Mouse (Mus musculus) liver, adult 2 months (tissue): ENCODE measurements at regions not wholly inside any gene's neighbourhood (a gene's known extent, or its start where the extent isn't known, plus 50 kb on each side); places are given as distances from the start of the nearest gene placed in this dataset.

ENCODE experiments used
- DNase-seq: peaks from one replicate; pipeline ENCODE4 v3.0.0-alpha.2; 2011; ENCODE audit warnings: low read depth, low spot score; ENCODE audit errors: extremely low read depth
- H3K27ac ChIP-seq: fragments of 200-500 bp; replicated peaks from 2 replicates; pipeline ENCODE4 v1.5.1; 2012; ENCODE audit warnings: low read depth, mild to moderate bottlenecking, control low read depth, inconsistent platforms, low read length; ENCODE audit not compliant: insufficient read depth
- H3K27me3 ChIP-seq: fragments of 200-500 bp; 2 replicates; pipeline ENCODE4 v1.6.1; 2012; ENCODE audit warnings: mild to moderate bottlenecking, moderate library complexity, low read length, inconsistent platforms; ENCODE audit not compliant: control insufficient read depth, insufficient read depth
- H3K36me3 ChIP-seq: fragments of 200-500 bp; 2 replicates; pipeline ENCODE4 v1.6.1; 2012; ENCODE audit warnings: low read length, inconsistent platforms; ENCODE audit not compliant: control insufficient read depth, insufficient read depth
- H3K4me1 ChIP-seq: fragments of 200-500 bp; 2 replicates; pipeline ENCODE4 v1.6.1; 2011; ENCODE audit warnings: low read length; ENCODE audit not compliant: control insufficient read depth, insufficient read depth
- H3K4me3 ChIP-seq: fragments of 200-500 bp; 2 replicates; pipeline ENCODE4 v1.5.1; 2011; ENCODE audit warnings: low read depth, mild to moderate bottlenecking, control low read depth, low read length, moderate library complexity; ENCODE audit not compliant: insufficient read depth
- H3K79me2 ChIP-seq: fragments of 200-500 bp; 2 replicates; pipeline ENCODE4 v1.6.1; 2012; ENCODE audit warnings: inconsistent platforms, mild to moderate bottlenecking, low read length, moderate library complexity; ENCODE audit not compliant: control insufficient read depth, insufficient read depth
- H3K9ac ChIP-seq: fragments of 200-500 bp; 2 replicates; pipeline ENCODE4 v1.6.1; 2012; ENCODE audit warnings: low read depth, mild to moderate bottlenecking, control low read depth, inconsistent platforms, low read length
- CTCF ChIP-seq: fragments of 200-500 bp; IDR thresholded peaks from 2 replicates; pipeline ENCODE4 v1.5.1; 2011; ENCODE audit warnings: low read depth, low read length, control low read depth
- POLR2A ChIP-seq: fragments of 200-500 bp; IDR thresholded peaks from 2 replicates; pipeline ENCODE4 v1.6.1; 2011; ENCODE audit warnings: low read length, control low read depth; ENCODE audit not compliant: insufficient read depth; ENCODE audit errors: extremely low read depth
- WGBS: fragments of 180-500 bp; shearing (Covaris S2); methylation state at CpG from one replicate; pipeline ENCODE4 v1.1.7; 2018; 5-methylcytosine and 5-hydroxymethylcytosine counted together

- H3K27me3 ChIP-seq, result no peaks in the 10 kb centered on the region; the same call in 1 of the 2 replicates
- DNase-seq, result no peak
- H3K9ac ChIP-seq, result no peak overlapping the region
- H3K36me3 ChIP-seq, result no peaks in the 10 kb centered on the region
- 91% methylated on average over 1 of the region's 1 CpGs for WGBS
- no peak overlapping the region for H3K4me3 ChIP-seq
- no peak overlapping the region for H3K27ac ChIP-seq
- H3K4me1 ChIP-seq, result no peaks in the 10 kb centered on the region
- TF ChIP-seq CTCF (no peak), POLR2A (no peak)
- no peaks in the 10 kb centered on the region for H3K79me2 ChIP-seq
Measured at GRCm38 (mm10) chr13:34427527-34427926, 82.5 kb upstream of the Slc22a23 start.

GRCm38 (mm10) chr13:34424921-34425320, 79.9 kb upstream of the Slc22a23 start:
- H3K79me2 ChIP-seq, result no peaks in the 10 kb centered on the region
- H3K27me3 ChIP-seq, result no peaks in the 10 kb centered on the region; the same call in 1 of the 2 replicates
- no peaks in the 10 kb centered on the region for H3K36me3 ChIP-seq
- no peaks in the 10 kb centered on the region for H3K4me1 ChIP-seq
- H3K4me3 ChIP-seq, result no peak overlapping the region
- H3K27ac ChIP-seq, result no peak overlapping the region
- WGBS, result 80% methylated on average over 3 of the region's 3 CpGs
- DNase-seq, result no peak
- TF ChIP-seq CTCF, result no peak
- no peak for TF ChIP-seq POLR2A
- H3K9ac ChIP-seq, result no peak overlapping the region

GRCm38 (mm10) chr13:34421644-34422043, 76.7 kb upstream of the Slc22a23 start:
- Histone ChIP-seq H3K4me3 (no peak overlapping the region), H3K27me3 (no peaks in the 10 kb centered on the region; the same call in 1 of the 2 replicates), H3K9ac (no peak overlapping the region), H3K4me1 (no peaks in the 10 kb centered on the region), H3K27ac (no peak overlapping the region), H3K36me3 (no peaks in the 10 kb centered on the region), H3K79me2 (no peaks in the 10 kb centered on the region)
- DNase-seq, result no peak
- WGBS, result 91% methylated on average over 3 of the region's 3 CpGs
- TF ChIP-seq CTCF (no peak), POLR2A (no peak)

GRCm38 (mm10) chr13:34420341-34421156, 75.6 kb upstream of the Slc22a23 start:
- WGBS, result 80% methylated on average over 8 of the region's 8 CpGs
- Histone ChIP-seq H3K27ac (no peak overlapping the region), H3K79me2 (no peaks in the 10 kb centered on the region), H3K36me3 (no peaks in the 10 kb centered on the region), H3K4me1 (no peaks in the 10 kb centered on the region), H3K9ac (no peak overlapping the region), H3K4me3 (no peak overlapping the region), H3K27me3 (no peaks in the 10 kb centered on the region; the same call in 1 of the 2 replicates)
- TF ChIP-seq CTCF, result no peak
- TF ChIP-seq POLR2A, result no peak
- no peak for DNase-seq

GRCm38 (mm10) chr13:34419061-34419460, 74.1 kb upstream of the Slc22a23 start:
- Histone ChIP-seq H3K36me3 (no peaks in the 10 kb centered on the region), H3K79me2 (no peaks in the 10 kb centered on the region), H3K27me3 (no peaks in the 10 kb centered on the region; the same call in 1 of the 2 replicates), H3K4me1 (no peaks in the 10 kb centered on the region), H3K27ac (no peak overlapping the region), H3K4me3 (no peak overlapping the region), H3K9ac (no peak overlapping the region)
- DNase-seq, result no peak
- no peak for TF ChIP-seq CTCF
- TF ChIP-seq POLR2A, result no peak
- 90% methylated on average over 3 of the region's 3 CpGs for WGBS

- WGBS, result 85% methylated on average over 2 of the region's 2 CpGs
- H3K4me1 ChIP-seq, result no peaks in the 10 kb centered on the region
- H3K27ac ChIP-seq, result no peak overlapping the region
- H3K4me3 ChIP-seq, result no peak overlapping the region
- no peaks in the 10 kb centered on the region for H3K36me3 ChIP-seq
- no peaks in the 10 kb centered on the region for H3K79me2 ChIP-seq
- TF ChIP-seq POLR2A, result no peak
- TF ChIP-seq CTCF, result no peak
- no peak for DNase-seq
- no peaks in the 10 kb centered on the region for H3K27me3 ChIP-seq
- no peak overlapping the region for H3K9ac ChIP-seq
Measured at GRCm38 (mm10) chr13:34416603-34417002, 71.6 kb upstream of the Slc22a23 start.
